Mouse (Mus musculus) layer of hippocampus, adult 18-20 months (tissue): ENCODE data around the gene Syde2. TPM values are rescaled to one million over a fixed set of nuclear protein-coding genes. Genes with fewer than 3 reads are reported as not detected.

Experiments used
- DNase-seq, 2 experiments: peaks; one replicate each; pipeline ENCODE4 v3.0.0; 2022; ENCODE audit warnings: low spot score in 2 of 2
- total RNA-seq, 2 experiments: library from RNA; stranded (reverse); gene quantifications; 2 replicates each; pipeline ENCODE4 v1.2.3; 2021

Syde2 gene
- total RNA-seq, 2 experiments from 2014 or later: 3.6 to 4.2 TPM

GRCm38 (mm10) chr3:146009859-146010645, 22.4 kb downstream of the Syde2 start:
- no peak for DNase-seq

- DNase-seq: no peak
Observed at GRCm38 (mm10) chr3:146010751-146011150, 23.1 kb downstream of the Syde2 start.

DNA sequence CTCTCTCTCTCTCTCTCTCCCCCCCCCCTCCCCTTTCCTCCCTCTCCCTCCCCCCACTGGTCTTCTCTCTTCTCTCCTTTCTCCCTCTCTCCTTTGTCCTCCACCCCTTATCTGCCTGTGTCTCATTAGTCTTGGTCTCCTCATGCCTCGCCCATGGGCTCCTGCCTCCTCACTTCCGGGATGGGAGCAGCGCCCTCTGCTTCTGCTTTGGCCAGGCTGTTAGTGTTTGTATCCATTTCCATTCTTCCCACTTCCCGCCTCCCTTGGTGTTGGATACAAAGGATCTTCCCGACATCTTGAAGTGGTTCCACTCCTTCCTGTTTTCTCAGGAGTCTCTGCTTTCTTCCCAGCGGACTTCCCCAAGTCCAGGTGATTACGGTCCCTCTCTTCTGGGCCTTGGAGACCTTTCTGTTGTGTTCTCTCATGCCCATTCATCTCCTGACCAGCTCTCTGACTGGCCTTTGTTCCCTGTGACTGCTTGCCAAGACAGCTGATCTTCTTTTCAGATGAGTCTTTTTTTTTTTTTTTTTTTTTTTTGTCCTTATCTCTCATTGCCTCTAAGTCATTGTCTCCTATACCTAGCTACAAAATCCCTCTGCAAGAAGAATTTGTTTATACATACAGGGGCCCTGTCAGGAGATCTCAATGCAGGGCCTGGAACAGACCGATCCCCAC, 24.0 kb downstream of the Syde2 start:
- no peak for DNase-seq

DNA sequence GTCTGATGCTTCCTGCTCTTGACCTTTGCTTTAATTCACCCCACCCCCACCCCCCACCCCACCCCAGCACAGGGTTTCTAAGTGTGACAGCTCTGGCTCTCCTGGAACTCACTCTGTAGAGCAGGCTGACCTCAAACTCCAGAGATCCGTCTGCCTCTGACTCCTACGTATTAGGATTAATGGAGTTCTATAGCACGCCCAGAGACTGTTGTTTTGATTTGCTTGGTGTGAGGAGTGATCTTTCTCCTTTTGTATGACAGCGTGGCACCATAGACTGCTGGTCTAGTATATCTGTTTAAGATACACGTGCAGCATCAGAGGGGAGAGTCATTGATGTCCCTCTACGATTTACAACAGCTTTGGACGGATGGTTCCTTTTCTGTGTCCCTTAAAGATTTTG, 25.8 kb downstream of the Syde2 start:
- no peak for DNase-seq

- DNase-seq: no peak
Observed at GRCm38 (mm10) chr3:146014321-146014720, 26.7 kb downstream of the Syde2 start.

DNA sequence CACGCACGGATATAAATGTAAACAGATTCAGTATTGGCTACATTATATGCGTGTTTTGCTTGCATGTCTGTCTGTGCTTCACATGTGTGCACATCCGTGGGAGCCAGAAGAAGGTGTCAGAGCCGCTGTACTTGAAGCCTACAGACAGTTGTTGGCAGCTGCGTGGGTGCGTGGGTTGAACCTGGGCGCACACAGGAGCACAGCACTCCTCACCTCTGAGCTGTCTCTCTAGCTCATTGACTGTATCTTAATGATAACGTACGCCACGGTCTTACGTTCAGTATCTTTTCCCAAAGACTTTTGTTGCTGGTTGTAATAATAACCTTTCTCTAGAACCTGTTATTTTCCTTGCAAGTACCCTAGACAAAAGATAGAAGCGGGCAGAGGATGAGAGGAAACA, 29.3 kb downstream of the Syde2 start:
- DNase-seq: no peak

- no peak for DNase-seq
Observed at GRCm38 (mm10) chr3:146017521-146017920, 29.9 kb downstream of the Syde2 start.

GRCm38 (mm10) chr3:146022232-146022631, 34.6 kb downstream of the Syde2 start:
- no peak for DNase-seq

DNA sequence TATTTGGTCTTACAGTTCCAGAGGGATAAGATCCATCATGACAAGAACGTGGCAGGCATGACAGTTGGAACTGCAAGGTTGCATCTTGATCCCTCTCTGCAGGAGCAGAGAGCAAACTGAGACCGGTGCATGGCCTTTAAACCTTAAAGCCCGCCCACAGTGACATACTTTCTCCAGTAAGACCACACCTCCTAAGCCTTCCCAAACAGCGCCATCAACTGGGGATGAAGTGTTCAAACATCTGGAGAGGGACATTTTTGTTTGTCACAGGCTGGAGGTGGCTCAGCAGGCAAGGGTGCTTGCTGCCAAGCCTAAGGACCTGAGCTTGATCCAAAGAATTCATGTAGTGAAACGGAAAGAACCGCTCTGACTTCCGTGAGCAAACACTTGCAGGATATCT, 37.1 kb downstream of the Syde2 start:
- no peak for DNase-seq

GRCm38 (mm10) chr3:146025499-146025898, 37.8 kb downstream of the Syde2 start:
- DNase-seq: no peak

GRCm38 (mm10) chr3:146027116-146027515, 39.4 kb downstream of the Syde2 start:
- DNase-seq: no peak

DNA sequence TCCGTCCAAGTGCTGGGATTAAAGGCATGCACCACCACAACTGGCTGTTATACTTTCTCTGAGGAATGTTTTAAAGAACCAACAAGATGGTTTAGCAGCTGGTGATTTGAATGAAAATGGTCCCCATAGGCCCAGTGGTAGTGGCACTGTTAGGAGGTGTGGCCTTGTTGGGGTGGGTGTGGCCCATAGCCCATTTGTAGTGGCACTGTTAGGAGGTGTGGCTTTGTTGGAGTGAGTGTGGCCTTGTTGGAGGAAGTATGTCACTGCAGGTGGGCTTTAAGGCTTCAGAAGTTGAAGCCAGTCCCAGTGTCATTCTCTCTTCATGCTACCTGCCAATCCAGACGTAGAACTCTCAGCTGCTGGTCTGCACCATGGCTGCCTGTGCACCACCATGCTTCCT, 40.7 kb downstream of the Syde2 start:
- no peak for DNase-seq

DNA sequence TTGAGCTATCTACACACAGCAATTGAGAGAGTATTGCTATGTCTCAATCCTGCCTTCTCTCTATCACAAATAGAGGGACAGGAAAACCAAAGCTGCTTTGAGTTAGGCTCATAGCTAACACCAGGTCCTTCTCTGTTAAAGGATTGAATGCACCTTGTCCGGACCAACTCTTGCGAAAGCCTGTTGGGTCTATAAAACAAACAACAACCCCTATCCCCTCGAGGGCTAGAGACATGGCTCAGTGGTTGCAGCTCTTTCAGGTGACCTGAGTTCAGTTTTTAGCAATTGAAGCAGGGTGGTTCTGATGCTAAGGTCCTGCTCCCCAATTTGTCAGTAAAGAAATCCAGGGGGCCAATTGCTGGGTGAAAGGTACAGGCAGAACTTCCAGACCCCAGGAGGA, 41.6 kb downstream of the Syde2 start:
- DNase-seq: no peak

DNA sequence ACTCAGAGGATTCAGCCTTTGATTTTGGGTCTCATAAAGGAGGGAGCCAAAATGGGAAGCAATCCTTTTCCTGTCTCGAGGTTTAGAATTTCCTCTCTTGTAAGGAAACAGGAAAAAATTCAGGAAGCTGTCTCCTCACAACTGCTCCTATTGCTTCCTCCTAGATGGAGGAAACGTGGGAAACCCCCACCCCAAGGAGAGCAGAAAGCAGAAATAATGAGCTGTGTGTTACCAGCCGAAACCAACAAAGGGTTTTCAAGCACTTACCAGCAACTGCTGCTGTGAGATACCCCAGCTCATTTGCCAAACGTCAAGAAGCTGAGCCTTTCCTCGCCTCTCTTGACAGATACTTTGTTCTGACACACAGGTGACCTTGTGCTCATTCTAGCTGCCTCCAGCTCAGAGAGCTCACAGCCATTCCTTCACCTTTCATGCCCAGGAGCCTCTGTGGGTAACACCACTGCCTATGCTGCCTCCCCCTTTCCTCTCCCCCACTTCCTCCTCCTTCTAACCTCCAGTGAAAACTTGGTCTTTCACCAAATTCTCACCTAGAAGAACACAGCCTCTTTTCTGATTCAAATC, 42.7 kb downstream of the Syde2 start:
- DNase-seq: no peak

GRCm38 (mm10) chr3:146032976-146033375, 45.3 kb downstream of the Syde2 start:
- DNase-seq: no peak

- no peak for DNase-seq
Observed at GRCm38 (mm10) chr3:146037906-146038305, 50.2 kb downstream of the Syde2 start.

- no peak for DNase-seq
Observed at GRCm38 (mm10) chr3:146039132-146039903, 51.6 kb downstream of the Syde2 start.

- DNase-seq: no peak
Observed at GRCm38 (mm10) chr3:146041382-146041781, 53.7 kb downstream of the Syde2 start.

DNA sequence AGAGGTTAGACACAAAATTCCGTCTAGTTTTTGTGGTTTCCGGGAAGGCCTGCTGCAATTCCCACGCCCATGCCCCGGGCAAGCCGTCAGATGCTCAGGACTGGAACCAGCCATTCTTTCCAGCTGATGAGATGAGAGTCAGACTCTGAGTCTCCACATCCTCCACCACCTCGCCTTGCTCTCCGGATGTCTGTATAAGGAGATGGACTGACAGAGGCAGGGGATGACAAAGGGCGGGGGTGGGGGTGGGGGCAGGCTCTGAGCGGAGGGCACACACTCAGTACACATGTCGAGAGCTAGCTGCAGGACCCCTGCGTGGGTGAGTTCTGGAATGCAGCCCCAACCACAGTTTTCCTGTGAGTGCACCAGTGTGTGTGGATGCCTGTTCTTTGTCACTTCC, 57.3 kb downstream of the Syde2 start:
- DNase-seq: no peak

GRCm38 (mm10) chr3:146046076-146046475, 58.4 kb downstream of the Syde2 start:
- no peak for DNase-seq

- DNase-seq: no peak
Observed at GRCm38 (mm10) chr3:146047704-146048207, 60.1 kb downstream of the Syde2 start.
